Mouse (Mus musculus) intestine, embryonic 14.5 days (tissue): ENCODE data around the gene Cct4. TPM values are rescaled to one million over a fixed set of nuclear protein-coding genes. Genes with fewer than 3 reads are reported as not detected.

Experiments used
- ATAC-seq: fragments of 200-750 bp; cut with Nextera tagmentation; replicated peaks from 2 replicates; pipeline ENCODE4 v1.8.0; 2017; ENCODE audit warnings: low read depth, moderate number of reproducible peaks, moderate TSS enrichment, moderate library complexity; ENCODE audit not compliant: low FRiP score, low TSS enrichment
- DNase-seq: peaks from one replicate; pipeline ENCODE4 v3.0.0-alpha.2; 2018; ENCODE audit warnings: low spot score
- H3K27ac ChIP-seq: fragments of 300-500 bp; sonication (generic); 2 replicates; pipeline ENCODE4 v1.5.1; 2014; ENCODE audit warnings: low read depth, mild to moderate bottlenecking, control low read depth
- H3K27me3 ChIP-seq: fragments of 300-500 bp; sonication (generic); replicated peaks from 2 replicates; pipeline ENCODE4 v1.6.1; 2014; ENCODE audit warnings: low read length, control low read depth; ENCODE audit not compliant: control insufficient read depth, insufficient read depth
- H3K36me3 ChIP-seq: fragments of 300-500 bp; sonication (generic); 2 replicates; pipeline ENCODE4 v1.6.1; 2014; ENCODE audit warnings: low read length, control low read depth; ENCODE audit not compliant: control insufficient read depth, insufficient read depth
- H3K4me1 ChIP-seq: fragments of 300-500 bp; sonication (generic); replicated peaks from 2 replicates; pipeline ENCODE4 v1.6.1; 2014; ENCODE audit warnings: low read length, control low read depth, mixed read lengths; ENCODE audit not compliant: control insufficient read depth, insufficient read depth
- H3K4me2 ChIP-seq: fragments of 300-500 bp; sonication (generic); 2 replicates; pipeline ENCODE4 v1.6.1; 2014; ENCODE audit warnings: low read length
- H3K4me3 ChIP-seq: fragments of 300-500 bp; sonication (generic); 2 replicates; pipeline ENCODE4 v1.5.1; 2014; ENCODE audit warnings: low read depth, low read length, control low read depth, mixed read lengths
- H3K9ac ChIP-seq: fragments of 300-500 bp; sonication (generic); 2 replicates; pipeline ENCODE4 v1.6.1; 2014; ENCODE audit warnings: mild to moderate bottlenecking, low read length
- H3K9me3 ChIP-seq: fragments of 300-500 bp; sonication (generic); 2 replicates; pipeline ENCODE4 v1.6.1; 2016; ENCODE audit warnings: low read length, control low read depth; ENCODE audit not compliant: control insufficient read depth
- WGBS: fragments of 180-500 bp; shearing (Covaris S2); extraction: QIAGEN DNeasy Blood & Tissue Kit; methylation state at CpG from one replicate; pipeline ENCODE4 v1.1.7; 2014; 5-methylcytosine and 5-hydroxymethylcytosine counted together
- polyA plus RNA-seq: library from polyadenylated mRNA; unstranded; fragments of >200 nt; fragmentation: Nextera tagmentation; extraction: Ambion mirVana; gene quantifications from 2 replicates; pipeline ENCODE4 v1.2.1, GENCODE M21; 2014

Cct4 gene
- polyA plus RNA-seq, 1 experiment from 2014 or later = 288 TPM

- H3K4me3 ChIP-seq = peak overlapping the region; percentile 82
- WGBS = 9% methylated on average over 14 of the region's 14 CpGs
- H3K9ac ChIP-seq = peak overlapping the region; percentile 88
- no peaks in the 10 kb centered on the region for H3K27me3 ChIP-seq
- no peak for ATAC-seq
- H3K4me2 ChIP-seq = peak overlapping the region; percentile 85
- no peaks in the 10 kb centered on the region for H3K9me3 ChIP-seq
- no peak overlapping the region; the same call in 1 of the 2 replicates for H3K27ac ChIP-seq
- peaks cover 10% of the 10 kb centered on the region for H3K4me1 ChIP-seq
- H3K36me3 ChIP-seq = peaks cover 33% of the 10 kb centered on the region
- no peak for DNase-seq
These were observed 1.0 kb downstream of the Cct4 start for GRCm38 (mm10) chr11:22991218-22991835.

- DNase-seq (no peak), ATAC-seq (no peak)
- Histone ChIP-seq H3K4me1 (peaks cover 10% of the 10 kb centered on the region), H3K4me2 (no peak overlapping the region), H3K4me3 (no peak overlapping the region), H3K9me3 (no peaks in the 10 kb centered on the region), H3K9ac (no peak overlapping the region), H3K27me3 (no peaks in the 10 kb centered on the region), H3K36me3 (peaks cover 63% of the 10 kb centered on the region), H3K27ac (no peak overlapping the region)
- WGBS = 87% methylated on average over 2 of the region's 2 CpGs
These were observed 4.0 kb downstream of the Cct4 start for GRCm38 (mm10) chr11:22994271-22994670.

- no peak overlapping the region for H3K9ac ChIP-seq
- H3K27ac ChIP-seq = no peak overlapping the region
- ATAC-seq = no peak
These were observed 5.1 kb downstream of the Cct4 start for GRCm38 (mm10) chr11:22995461-22995860.

GRCm38 (mm10) chr11:22998308-22998707 is 8.0 kb downstream of the Cct4 start:
- 88% methylated on average over 1 of the region's 1 CpGs for WGBS
- Histone ChIP-seq H3K4me1 (no peaks in the 10 kb centered on the region), H3K36me3 (peaks cover 99% of the 10 kb centered on the region), H3K9ac (no peak overlapping the region), H3K9me3 (no peaks in the 10 kb centered on the region), H3K4me3 (no peak overlapping the region), H3K4me2 (no peak overlapping the region), H3K27me3 (no peaks in the 10 kb centered on the region), H3K27ac (no peak overlapping the region)
- DNase-seq = no peak
- no peak for ATAC-seq

More at GRCm38 (mm10) chr11:22995461-22995860, 5.1 kb downstream of the Cct4 start:
- H3K9me3 ChIP-seq = no peaks in the 10 kb centered on the region
- no peak for DNase-seq
- 94% methylated on average over 4 of the region's 4 CpGs for WGBS
- H3K4me1 ChIP-seq = peaks cover 10% of the 10 kb centered on the region
- H3K4me3 ChIP-seq = no peak overlapping the region
- H3K36me3 ChIP-seq = peaks cover 75% of the 10 kb centered on the region
- no peaks in the 10 kb centered on the region for H3K27me3 ChIP-seq
- H3K4me2 ChIP-seq = no peak overlapping the region

- Histone ChIP-seq H3K4me2 (no peak overlapping the region), H3K4me1 (peaks cover 4% of the 10 kb centered on the region), H3K9ac (no peak overlapping the region), H3K27ac (no peak overlapping the region), H3K36me3 (peaks cover 48% of the 10 kb centered on the region), H3K4me3 (no peak overlapping the region), H3K9me3 (no peaks in the 10 kb centered on the region), H3K27me3 (no peaks in the 10 kb centered on the region)
- DNase-seq (no peak), ATAC-seq (no peak)
- 97% methylated on average over 1 of the region's 1 CpGs for WGBS
These were observed 15.0 kb downstream of the Cct4 start for GRCm38 (mm10) chr11:23005276-23005675.

- Histone ChIP-seq H3K27me3 (no peaks in the 10 kb centered on the region), H3K4me1 (peaks cover 4% of the 10 kb centered on the region), H3K9ac (peak overlapping the region; percentile 18; the same call in 1 of the 2 replicates), H3K36me3 (peaks cover 30% of the 10 kb centered on the region), H3K9me3 (no peaks in the 10 kb centered on the region), H3K4me3 (peak overlapping the region; percentile 69), H3K4me2 (peak overlapping the region; percentile 84), H3K27ac (peak overlapping the region; percentile 25; the same call in 1 of the 2 replicates)
- DNase-seq = no peak
- ATAC-seq = peak; percentile 36; the same call in 1 of the 2 replicates
- 3% methylated on average over 6 of the region's 6 CpGs for WGBS
These were observed 16.8 kb downstream of the Cct4 start for GRCm38 (mm10) chr11:23007166-23007480.

GRCm38 (mm10) chr11:23007481-23008180 is 17.3 kb downstream of the Cct4 start, which contains the start of gene Fam161a:
TSS of gene Fam161a (plus strand) at chr11:23007531.
- DNase-seq = peak; percentile 83
- no peaks in the 10 kb centered on the region for H3K27me3 ChIP-seq
- H3K27ac ChIP-seq = peak within 1 kb of the TSS; percentile 84
- peak; percentile 88 for ATAC-seq
- H3K4me2 ChIP-seq = peak within 1 kb of the TSS; percentile 84
- peaks cover 25% of the 10 kb centered on the region for H3K36me3 ChIP-seq
- H3K4me3 ChIP-seq = peak within 1 kb of the TSS; percentile 69
- WGBS = 1% methylated on average over 22 of the region's 22 CpGs
- peak within 1 kb of the TSS; percentile 71 for H3K9ac ChIP-seq
- peaks cover 4% of the 10 kb centered on the region for H3K4me1 ChIP-seq
- no peaks in the 10 kb centered on the region for H3K9me3 ChIP-seq

- DNase-seq (peak; percentile 87), ATAC-seq (peak; percentile 93)
- H3K9me3 ChIP-seq = no peaks in the 10 kb centered on the region
- H3K4me3 ChIP-seq = peak overlapping the region; percentile 69
- no peaks in the 10 kb centered on the region for H3K27me3 ChIP-seq
- peak overlapping the region; percentile 71 for H3K9ac ChIP-seq
- H3K4me1 ChIP-seq = peaks cover 4% of the 10 kb centered on the region
- H3K4me2 ChIP-seq = peak overlapping the region; percentile 84
- H3K27ac ChIP-seq = peak overlapping the region; percentile 84
- under 1% methylated on average over 40 of the region's 40 CpGs for WGBS
- peaks cover 18% of the 10 kb centered on the region for H3K36me3 ChIP-seq
These were observed 18.0 kb downstream of the Cct4 start for GRCm38 (mm10) chr11:23008181-23008823.
